Mouse (Mus musculus) ES-E14 (cell line): ENCODE measurements at regions not wholly inside any gene's neighbourhood (a gene's known extent, or its start where the extent isn't known, plus 50 kb on each side); places are given as distances from the start of the nearest gene placed in this dataset.

Source experiments
- DNase-seq: peaks from one replicate; pipeline ENCODE4 v3.0.0-alpha.2; 2013; ENCODE audit warnings: low read depth, low spot score
- H3K27ac ChIP-seq: 2 replicates; pipeline ENCODE4 v1.5.1; 2012; ENCODE audit warnings: low read depth, mild to moderate bottlenecking, low read length, moderate library complexity, mixed read lengths; ENCODE audit not compliant: poor library complexity, insufficient read depth, severe bottlenecking
- H3K36me3 ChIP-seq: 2 replicates; pipeline ENCODE4 v1.6.1; 2012; ENCODE audit warnings: mild to moderate bottlenecking, low read length, moderate library complexity, mixed read lengths; ENCODE audit not compliant: control insufficient read depth, poor library complexity, insufficient read depth, severe bottlenecking
- H3K4me1 ChIP-seq, 2 experiments: fragments of 150-350 bp in 1 of 2; sonication (generic) in 1 of 2; 2 replicates each; pipeline ENCODE4 v1.6.1; 2012; ENCODE audit warnings: low read length in 2 of 2, mild to moderate bottlenecking in 1 of 2, mixed read lengths in 1 of 2; ENCODE audit not compliant: control insufficient read depth in 2 of 2, insufficient read depth in 2 of 2, poor library complexity in 1 of 2
- H3K4me3 ChIP-seq, 2 experiments: fragments of 150-350 bp in 1 of 2; sonication (generic) in 1 of 2; 2 replicates each; pipeline ENCODE4 v1.5.1; 2012; ENCODE audit warnings: low read length in 2 of 2, low read depth in 1 of 2, mild to moderate bottlenecking in 1 of 2, mixed read lengths in 1 of 2; ENCODE audit not compliant: insufficient read depth in 1 of 2, poor library complexity in 1 of 2, severe bottlenecking in 1 of 2
- H3K9ac ChIP-seq: 2 replicates; pipeline ENCODE4 v1.6.1; 2012; ENCODE audit warnings: low read depth, mild to moderate bottlenecking, low read length, mixed read lengths; ENCODE audit not compliant: poor library complexity, insufficient read depth, severe bottlenecking
- H3K9me3 ChIP-seq: fragments of 150-350 bp; sonication (generic); 2 replicates; pipeline ENCODE4 v1.6.1; 2012; ENCODE audit warnings: low read depth, mild to moderate bottlenecking, low read length; ENCODE audit not compliant: control insufficient read depth, insufficient read depth
- CHD2 ChIP-seq: IDR thresholded peaks from 2 replicates; pipeline ENCODE4 v1.6.1; 2014; ENCODE audit warnings: mild to moderate bottlenecking, low read depth, low read length, inconsistent platforms
- HCFC1 ChIP-seq: IDR thresholded peaks from 2 replicates; pipeline ENCODE4 v1.6.1; 2012; ENCODE audit warnings: low read length, inconsistent platforms, borderline replicate concordance; ENCODE audit not compliant: insufficient read depth
- MAFK ChIP-seq: IDR thresholded peaks from 2 replicates; pipeline ENCODE4 v1.6.1; 2014; ENCODE audit warnings: mild to moderate bottlenecking, low read depth, low read length, inconsistent platforms; ENCODE audit not compliant: insufficient read depth
- ZC3H11A ChIP-seq: IDR thresholded peaks from 2 replicates; pipeline ENCODE4 v1.6.1; 2012; ENCODE audit warnings: low read depth, mild to moderate bottlenecking, inconsistent platforms, low read length, borderline replicate concordance
- ZNF384 ChIP-seq: IDR thresholded peaks from 2 replicates; pipeline ENCODE4 v1.6.1; 2012; ENCODE audit warnings: low read depth, low read length, inconsistent platforms
- in situ Hi-C, 2 experiments: fragments of 600-800 bp; cut with MboI; formaldehyde crosslinking; loops; one replicate each; pipeline ENCODE4 v1.15.1; 2025; ENCODE audit warnings: low sequenced_read_pairs in 2 of 2, inconsistent platforms in 1 of 2; ENCODE audit not compliant: unreplicated experiment in 2 of 2

DNA sequence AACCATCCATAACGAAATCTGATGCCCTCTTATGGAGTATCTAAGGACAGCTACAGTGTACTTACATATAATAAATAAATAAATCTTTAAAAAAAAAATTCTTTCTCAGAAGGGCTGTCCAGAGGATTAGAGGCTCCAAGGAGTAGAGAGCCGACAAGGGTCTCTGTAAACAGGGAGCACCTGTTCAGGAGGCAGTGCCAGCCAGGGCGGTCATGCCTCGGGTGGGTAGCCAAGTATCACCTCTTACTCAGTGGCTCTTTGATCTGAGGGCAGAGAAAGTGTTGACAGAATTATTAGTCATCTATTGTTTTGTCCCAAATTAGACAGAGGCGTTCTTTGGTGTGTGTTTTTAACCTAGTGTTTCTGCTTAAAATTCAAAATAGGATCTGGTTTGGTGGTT, 54.0 kb upstream of the Csf1 start:
- Histone ChIP-seq H3K4me3 (no peak overlapping the region), H3K9ac (no peak overlapping the region), H3K4me1 (peaks cover 0 to 2% of the 10 kb centered on the region in 2 experiments; a peak in 1 of 4 replicates), H3K9me3 (no peaks in the 10 kb centered on the region), H3K36me3 (no peaks in the 10 kb centered on the region), H3K27ac (no peak overlapping the region)
- DNase-seq = no peak
- in situ Hi-C loops = no loop called here
- TF ChIP-seq MAFK (no peak), CHD2 (no peak), HCFC1 (no peak), ZC3H11A (no peak), ZNF384 (no peak)

DNA sequence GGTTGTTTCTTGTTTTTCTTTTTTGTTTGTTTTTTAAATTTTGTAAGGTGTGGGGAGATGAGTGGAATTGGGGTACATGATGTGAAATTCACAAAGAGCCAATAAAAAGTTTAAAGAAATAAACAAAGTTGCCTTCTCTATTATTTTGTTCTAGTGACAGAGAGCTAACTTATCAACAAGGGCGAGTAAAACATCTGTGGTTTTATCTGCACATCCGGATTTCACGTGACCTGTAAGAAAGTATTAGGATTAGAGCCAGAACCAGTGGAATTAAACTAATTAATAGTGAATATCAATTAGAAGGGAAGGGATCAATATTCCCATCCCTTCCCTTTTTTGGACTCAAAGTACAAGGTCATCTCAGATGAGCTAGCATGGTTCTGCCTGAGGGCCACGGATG, 52.6 kb upstream of the Csf1 start:
- no peak overlapping the region for H3K4me3 ChIP-seq
- H3K4me1 ChIP-seq = peaks cover 0 to 2% of the 10 kb centered on the region in 2 experiments; a peak in 1 of 4 replicates
- no peak for DNase-seq
- H3K9ac ChIP-seq = no peak overlapping the region
- TF ChIP-seq ZC3H11A (no peak), CHD2 (no peak), MAFK (no peak), HCFC1 (no peak), ZNF384 (no peak)
- H3K9me3 ChIP-seq = no peaks in the 10 kb centered on the region
- no peaks in the 10 kb centered on the region for H3K36me3 ChIP-seq
- H3K27ac ChIP-seq = no peak overlapping the region
- in situ Hi-C loops = no loop called here

DNA sequence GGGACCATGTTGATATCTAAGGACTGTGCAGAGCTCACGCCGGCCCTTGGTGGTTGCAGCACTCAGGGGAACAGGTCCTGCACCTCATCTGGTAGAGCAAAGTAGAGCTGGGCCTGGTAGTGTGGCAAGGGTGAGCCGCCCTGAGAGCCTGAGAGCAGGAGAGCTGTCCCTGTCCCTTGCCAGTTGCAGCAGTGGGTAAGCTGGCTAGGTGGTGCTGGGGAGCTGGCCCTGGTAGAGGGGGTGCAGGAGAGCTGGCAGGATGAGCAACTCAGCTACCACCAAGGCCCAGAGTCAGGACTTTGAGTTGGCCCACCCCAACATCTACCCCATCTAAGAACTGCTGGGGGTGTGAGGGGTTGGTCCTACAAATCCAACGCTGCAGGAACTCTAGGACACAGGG, 52.1 kb upstream of the Csf1 start:
- Histone ChIP-seq H3K9me3 (no peaks in the 10 kb centered on the region), H3K4me3 (peak overlapping the region; percentile 3 to 50; a peak in 3 of 4 replicates), H3K36me3 (no peaks in the 10 kb centered on the region), H3K4me1 (peaks cover 0 to 2% of the 10 kb centered on the region in 2 experiments; a peak in 1 of 4 replicates), H3K27ac (no peak overlapping the region), H3K9ac (no peak overlapping the region)
- TF ChIP-seq CHD2 (no peak), ZC3H11A (no peak), HCFC1 (no peak), MAFK (no peak), ZNF384 (no peak)
- in situ Hi-C loops = no loop called here
- DNase-seq = no peak

DNA sequence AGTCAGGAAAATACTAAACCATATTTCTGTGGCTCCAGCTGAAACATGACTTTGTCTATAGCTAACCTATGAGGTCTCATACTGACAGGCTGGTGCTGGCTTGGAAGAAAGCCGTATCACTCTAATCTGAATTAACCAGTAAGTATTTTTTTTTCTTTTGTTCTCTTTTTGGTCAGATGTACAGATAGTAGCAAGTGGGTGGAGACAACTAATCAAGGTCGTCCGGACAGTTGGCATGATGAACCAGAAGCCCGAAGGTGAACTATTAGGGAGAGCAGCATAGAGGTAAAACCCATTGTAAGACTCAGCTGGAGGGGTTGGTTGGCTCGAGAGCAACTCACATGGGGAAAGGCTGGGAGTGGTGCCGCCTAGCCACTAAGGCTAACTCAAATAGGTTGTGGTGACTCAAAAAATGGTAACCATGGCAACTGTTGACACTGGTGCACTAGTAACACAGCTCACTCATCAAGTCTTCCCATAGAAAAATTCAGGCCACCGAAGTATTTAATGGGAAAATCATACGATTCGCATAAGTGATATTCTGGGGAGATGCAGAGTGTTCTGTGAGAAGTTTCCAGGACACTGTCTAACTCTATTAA, 50.3 kb upstream of the Csf1 start:
- Histone ChIP-seq H3K4me1 (peaks cover 0 to 2% of the 10 kb centered on the region in 2 experiments; a peak in 1 of 4 replicates), H3K27ac (no peak overlapping the region), H3K9ac (no peak overlapping the region), H3K36me3 (no peaks in the 10 kb centered on the region), H3K9me3 (no peaks in the 10 kb centered on the region), H3K4me3 (no peak overlapping the region)
- no peak for TF ChIP-seq MAFK
- TF ChIP-seq CHD2 = no peak
- TF ChIP-seq ZC3H11A = no peak
- TF ChIP-seq ZNF384 = no peak
- TF ChIP-seq HCFC1 = no peak
- in situ Hi-C loops = no loop called here
- no peak for DNase-seq
